Mouse (Mus musculus): ENCODE data around the gene Ak6. TPM values are rescaled to one million over a fixed set of nuclear protein-coding genes. Genes with fewer than 3 reads are reported as not detected.

The Ak6 gene
- polyA plus RNA-seq, 1 experiment: 359 TPM

DNA sequence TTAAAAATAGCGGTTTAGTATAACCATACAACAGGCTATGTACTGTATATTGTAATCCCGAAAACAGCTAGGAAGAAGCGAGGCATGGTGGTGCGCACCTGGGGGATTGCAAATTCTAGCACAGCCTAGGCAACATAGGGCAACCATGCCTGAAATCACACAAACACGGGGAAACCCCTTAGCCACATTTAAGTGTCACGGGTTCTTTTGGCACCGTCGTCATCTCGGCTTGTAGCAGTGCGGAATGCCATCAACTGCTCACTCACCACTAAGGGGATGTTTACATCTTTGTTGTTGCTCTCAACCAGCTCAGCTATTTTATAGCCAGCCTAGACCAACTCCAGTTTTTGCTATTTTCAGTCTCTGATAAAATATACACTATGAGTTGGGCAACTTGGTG is 48.1 kb downstream of the Ak6 start:
- no peak overlapping the region for H3K27ac ChIP-seq (ENCODE audit: control insufficient read depth, insufficient read depth, low read depth, low read length)
- no peaks in the 10 kb centered on the region for H3K4me1 ChIP-seq (ENCODE audit: control insufficient read depth, insufficient read depth, low read length)
- H3K27me3 ChIP-seq (ENCODE audit: control insufficient read depth, insufficient read depth, low read length): no peaks in the 10 kb centered on the region
- TF ChIP-seq CTCF (IDR thresholded peaks at IDR 0.05; ENCODE audit: control insufficient read depth, insufficient read depth, insufficient replicate concordance, low read depth, low read length): no peak
- TF ChIP-seq POLR2A (IDR thresholded peaks at IDR 0.05; ENCODE audit: control insufficient read depth, low read depth, low read length): no peak
- peaks cover 2% of the 10 kb centered on the region for H3K36me3 ChIP-seq (ENCODE audit: control insufficient read depth, insufficient read depth, low read length)
- no peak overlapping the region for H3K4me3 ChIP-seq (ENCODE audit: control insufficient read depth, low read depth, low read length)

DNA sequence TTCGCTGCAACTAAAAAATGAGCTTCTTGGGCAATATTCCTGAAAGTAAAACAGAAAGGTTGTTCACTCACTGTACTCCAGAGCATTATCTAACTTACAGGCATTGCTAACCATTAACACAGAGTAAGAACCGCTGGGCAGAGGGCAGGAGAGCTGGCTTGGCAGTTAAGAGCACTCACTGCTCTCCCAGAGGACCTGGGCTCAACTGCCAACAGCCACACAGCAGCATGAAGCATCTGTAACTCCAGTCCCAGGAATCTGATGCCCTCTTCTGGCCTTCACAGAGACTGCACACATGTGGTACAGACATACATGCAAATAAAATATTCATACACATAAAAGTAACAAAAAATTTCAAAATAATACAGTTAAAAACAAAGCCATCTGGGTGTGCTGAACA is 52.7 kb downstream of the Ak6 start:
- Histone ChIP-seq H3K36me3 (ENCODE audit: control insufficient read depth, insufficient read depth, low read length) (peaks cover 4% of the 10 kb centered on the region), H3K27me3 (ENCODE audit: control insufficient read depth, insufficient read depth, low read length) (no peaks in the 10 kb centered on the region), H3K27ac (ENCODE audit: control insufficient read depth, insufficient read depth, low read depth, low read length) (no peak overlapping the region), H3K4me3 (ENCODE audit: control insufficient read depth, low read depth, low read length) (no peak overlapping the region), H3K4me1 (ENCODE audit: control insufficient read depth, insufficient read depth, low read length) (no peaks in the 10 kb centered on the region)
- no peak for TF ChIP-seq POLR2A (IDR thresholded peaks at IDR 0.05; ENCODE audit: control insufficient read depth, low read depth, low read length)
- TF ChIP-seq CTCF (IDR thresholded peaks at IDR 0.05; ENCODE audit: control insufficient read depth, insufficient read depth, insufficient replicate concordance, low read depth, low read length): no peak

DNA sequence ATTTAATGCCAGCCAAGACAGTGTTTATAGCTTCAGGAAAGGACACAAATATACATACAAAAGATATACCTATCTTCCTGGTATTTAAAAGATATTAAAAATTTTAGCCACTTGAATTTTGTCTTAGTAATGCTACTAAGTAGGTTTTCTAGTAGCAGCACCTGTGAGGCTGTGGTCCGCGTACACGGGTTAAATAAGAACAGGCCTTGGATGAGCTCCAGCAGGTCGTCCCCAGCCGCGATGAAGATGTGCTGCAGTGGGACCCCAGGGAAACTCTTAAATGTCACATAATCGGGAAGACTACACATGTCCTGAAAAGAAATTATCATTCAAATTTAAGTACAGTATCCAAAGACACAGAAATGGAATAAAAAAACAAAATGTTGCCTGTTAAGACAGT is 55.4 kb downstream of the Ak6 start:
- no peak overlapping the region for H3K27ac ChIP-seq (ENCODE audit: control insufficient read depth, insufficient read depth, low read depth, low read length)
- no peak for TF ChIP-seq CTCF (IDR thresholded peaks at IDR 0.05; ENCODE audit: control insufficient read depth, insufficient read depth, insufficient replicate concordance, low read depth, low read length)
- no peak for TF ChIP-seq POLR2A (IDR thresholded peaks at IDR 0.05; ENCODE audit: control insufficient read depth, low read depth, low read length)
- H3K4me1 ChIP-seq (ENCODE audit: control insufficient read depth, insufficient read depth, low read length): no peaks in the 10 kb centered on the region
- H3K27me3 ChIP-seq (ENCODE audit: control insufficient read depth, insufficient read depth, low read length): no peaks in the 10 kb centered on the region
- H3K4me3 ChIP-seq (ENCODE audit: control insufficient read depth, low read depth, low read length): no peak overlapping the region
- H3K36me3 ChIP-seq (ENCODE audit: control insufficient read depth, insufficient read depth, low read length): peaks cover 4% of the 10 kb centered on the region

DNA sequence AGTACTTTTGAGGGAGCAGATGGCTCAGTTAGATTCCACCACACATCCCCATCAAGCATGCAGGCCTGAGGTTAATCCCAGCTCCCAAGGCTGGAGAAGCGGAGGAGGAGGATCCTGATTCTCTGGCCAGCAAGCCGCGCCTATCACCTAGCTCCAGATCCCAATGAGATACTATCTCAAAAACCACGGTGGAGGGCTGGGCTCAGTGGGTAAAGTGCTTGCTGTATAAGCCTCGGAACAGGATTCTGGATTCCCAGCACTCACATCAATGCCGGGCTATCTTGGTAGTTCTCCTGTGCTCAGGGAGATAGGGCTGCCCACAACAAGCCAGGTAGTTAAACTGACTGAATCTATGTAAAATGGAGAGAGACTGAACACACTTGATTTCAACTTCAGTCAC is 64.7 kb downstream of the Ak6 start:
- no peaks in the 10 kb centered on the region; the same call in 1 of the 2 replicates for H3K36me3 ChIP-seq (ENCODE audit: control insufficient read depth, insufficient read depth, low read length)

More for the DNA sequence above, 64.7 kb downstream of the Ak6 start:
- TF ChIP-seq POLR2A (IDR thresholded peaks at IDR 0.05; ENCODE audit: control insufficient read depth, low read depth, low read length) (no peak), CTCF (IDR thresholded peaks at IDR 0.05; ENCODE audit: control insufficient read depth, insufficient read depth, insufficient replicate concordance, low read depth, low read length) (no peak)
- Histone ChIP-seq H3K27me3 (ENCODE audit: control insufficient read depth, insufficient read depth, low read length) (no peaks in the 10 kb centered on the region), H3K27ac (ENCODE audit: control insufficient read depth, insufficient read depth, low read depth, low read length) (no peak overlapping the region), H3K4me1 (ENCODE audit: control insufficient read depth, insufficient read depth, low read length) (no peaks in the 10 kb centered on the region), H3K4me3 (ENCODE audit: control insufficient read depth, low read depth, low read length) (no peak overlapping the region)

Other genes with a start within 250 kb of the Ak6 start
- gene Naip1, start 198.1 kb upstream of the Ak6 start, polyA plus RNA-seq (2012; rRNA removed): 0.09 and 0.13 TPM in 2 replicates
- gene Gtf2h2, start 158.4 kb upstream of the Ak6 start, polyA plus RNA-seq (2012; rRNA removed): 17.9 and 21.6 TPM in 2 replicates
- 1.9 and 3.0 TPM in 2 replicates for gene Ocln, start 98.3 kb upstream of the Ak6 start, polyA plus RNA-seq (2012; rRNA removed)
- gene Marveld2, start 34.0 kb upstream of the Ak6 start, polyA plus RNA-seq (2012; rRNA removed): 0.85 and 1.1 TPM in 2 replicates
- 12.3 and 12.7 TPM in 2 replicates for gene Rad17, start 72 bp downstream of the Ak6 start, polyA plus RNA-seq (2012; rRNA removed)
- 649 and 666 TPM in 2 replicates for gene Taf9, start 600 bp downstream of the Ak6 start, polyA plus RNA-seq (2012; rRNA removed)
- gene Ccdc125, start 18.7 kb downstream of the Ak6 start, polyA plus RNA-seq (2012; rRNA removed): 0.12 and 0.20 TPM in 2 replicates
- 11.8 and 11.9 TPM in 2 replicates for gene Cdk7, start 80.0 kb downstream of the Ak6 start, polyA plus RNA-seq (2012; rRNA removed)
- 143 and 149 TPM in 2 replicates for gene Mrps36, start 93.7 kb downstream of the Ak6 start, polyA plus RNA-seq (2012; rRNA removed)
- gene Cenph, start 124.9 kb downstream of the Ak6 start, polyA plus RNA-seq (2012; rRNA removed): 3.2 and 3.9 TPM in 2 replicates
- 39.9 and 41.6 TPM in 2 replicates for gene Ccnb1, start 135.6 kb downstream of the Ak6 start, polyA plus RNA-seq (2012; rRNA removed)
- 8.9 and 12.5 TPM in 2 replicates for gene Slc30a5, start 182.4 kb downstream of the Ak6 start, polyA plus RNA-seq (2012; rRNA removed)